Mouse (Mus musculus): ENCODE results near the gene Asic2. TPM values are rescaled to one million over a fixed set of nuclear protein-coding genes. Genes with fewer than 3 reads are reported as not detected.

The Asic2 gene
- total RNA-seq, 1 experiment from 2014 or later, result not detected

DNA sequence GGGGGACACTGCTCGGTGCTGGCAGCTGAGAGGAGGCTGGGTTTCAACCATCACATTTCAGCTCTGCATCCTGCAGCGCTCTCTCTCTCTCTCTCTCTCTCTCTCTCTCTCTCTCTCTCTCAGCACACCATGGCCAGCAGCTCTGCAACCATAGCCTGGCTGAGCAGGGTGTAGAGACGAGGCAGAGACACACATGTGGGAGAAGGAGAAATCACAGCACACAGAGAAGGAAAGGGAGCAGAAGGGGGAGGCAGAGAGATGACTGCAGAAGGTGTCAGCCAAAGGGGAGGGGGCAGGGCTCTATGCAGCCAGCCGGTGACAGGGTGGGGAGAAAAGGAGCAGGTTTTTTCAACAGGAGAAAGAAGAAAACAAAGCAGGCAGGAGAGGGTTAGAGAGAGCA is 320.4 kb downstream of the Asic2 start:
- no peak for ATAC-seq (ENCODE audit: extremely low read depth, insufficient number of reproducible peaks, low FRiP score, poor library complexity, severe bottlenecking)

GRCm38 (mm10) chr11:81645549-81645948 is 322.7 kb downstream of the Asic2 start:
- ATAC-seq (ENCODE audit: extremely low read depth, insufficient number of reproducible peaks, low FRiP score, poor library complexity, severe bottlenecking), result no peak

DNA sequence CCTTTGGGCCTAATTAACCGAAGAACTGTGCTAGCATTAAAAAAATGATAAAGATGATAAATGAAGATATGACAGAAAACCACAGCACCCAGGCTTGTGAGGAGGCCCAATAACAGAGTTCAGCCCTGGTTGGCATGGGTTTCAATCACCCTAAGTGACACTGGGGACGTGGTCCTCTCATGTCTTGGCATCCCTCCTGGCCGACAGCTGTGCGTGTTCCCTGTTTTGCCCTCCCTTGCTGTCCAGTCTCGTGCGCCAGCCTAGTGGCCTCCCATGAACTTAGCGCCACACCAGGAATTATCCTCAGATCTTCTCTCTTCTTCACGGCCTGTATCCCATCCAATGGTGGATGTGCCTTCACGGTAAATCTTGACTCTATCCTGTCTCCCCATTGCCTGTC is 331.9 kb downstream of the Asic2 start:
- ATAC-seq (ENCODE audit: extremely low read depth, insufficient number of reproducible peaks, low FRiP score, poor library complexity, severe bottlenecking), result no peak

GRCm38 (mm10) chr11:81634360-81635350 is 333.6 kb downstream of the Asic2 start:
- no peak for ATAC-seq (ENCODE audit: extremely low read depth, insufficient number of reproducible peaks, low FRiP score, poor library complexity, severe bottlenecking)

- no peak for ATAC-seq (ENCODE audit: extremely low read depth, insufficient number of reproducible peaks, low FRiP score, poor library complexity, severe bottlenecking)
These were observed 343.1 kb downstream of the Asic2 start for GRCm38 (mm10) chr11:81625199-81625598.

DNA sequence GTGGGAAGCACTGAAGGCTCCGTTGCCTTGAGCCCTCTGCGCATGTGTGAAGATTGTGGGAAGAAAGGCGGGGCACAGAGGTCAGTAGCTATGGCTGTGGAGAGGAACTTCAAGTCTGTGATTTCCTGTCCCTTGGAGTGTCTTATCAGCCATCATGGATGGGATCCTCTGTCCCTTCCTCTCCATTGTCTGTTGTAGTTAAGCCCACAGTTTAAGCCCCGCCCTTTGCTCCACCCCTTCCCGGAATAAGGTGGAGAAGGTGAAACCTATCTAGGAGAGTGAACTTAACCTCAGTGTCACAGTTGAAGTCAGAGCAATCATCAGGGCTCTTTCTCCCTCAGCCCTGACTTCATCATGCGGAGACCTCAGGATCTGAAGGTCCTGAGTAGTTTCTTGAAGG is 347.7 kb downstream of the Asic2 start:
- ATAC-seq (ENCODE audit: extremely low read depth, insufficient number of reproducible peaks, low FRiP score, poor library complexity, severe bottlenecking), result no peak

DNA sequence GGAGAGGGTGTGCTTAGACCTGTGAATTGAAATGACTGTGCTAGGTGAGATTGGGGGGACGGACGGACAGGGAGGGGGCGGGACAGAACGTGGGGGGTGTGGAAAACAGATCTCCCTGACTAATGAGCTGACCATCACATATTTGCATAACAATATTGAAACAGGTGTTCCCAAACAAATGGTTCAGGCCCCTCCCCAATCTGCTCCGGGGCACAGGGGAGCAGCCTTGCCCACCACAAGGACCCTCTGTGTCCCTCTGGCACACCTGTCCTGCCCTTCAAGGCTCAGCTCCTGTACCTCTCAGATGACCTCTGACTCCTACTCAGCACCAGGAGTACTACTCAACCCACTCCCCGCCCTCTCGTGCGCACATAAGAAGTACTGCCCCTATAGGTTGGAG is 351.8 kb downstream of the Asic2 start:
- no peak for ATAC-seq (ENCODE audit: extremely low read depth, insufficient number of reproducible peaks, low FRiP score, poor library complexity, severe bottlenecking)

GRCm38 (mm10) chr11:81613869-81614620 is 354.2 kb downstream of the Asic2 start:
- no peak for ATAC-seq (ENCODE audit: extremely low read depth, insufficient number of reproducible peaks, low FRiP score, poor library complexity, severe bottlenecking)

DNA sequence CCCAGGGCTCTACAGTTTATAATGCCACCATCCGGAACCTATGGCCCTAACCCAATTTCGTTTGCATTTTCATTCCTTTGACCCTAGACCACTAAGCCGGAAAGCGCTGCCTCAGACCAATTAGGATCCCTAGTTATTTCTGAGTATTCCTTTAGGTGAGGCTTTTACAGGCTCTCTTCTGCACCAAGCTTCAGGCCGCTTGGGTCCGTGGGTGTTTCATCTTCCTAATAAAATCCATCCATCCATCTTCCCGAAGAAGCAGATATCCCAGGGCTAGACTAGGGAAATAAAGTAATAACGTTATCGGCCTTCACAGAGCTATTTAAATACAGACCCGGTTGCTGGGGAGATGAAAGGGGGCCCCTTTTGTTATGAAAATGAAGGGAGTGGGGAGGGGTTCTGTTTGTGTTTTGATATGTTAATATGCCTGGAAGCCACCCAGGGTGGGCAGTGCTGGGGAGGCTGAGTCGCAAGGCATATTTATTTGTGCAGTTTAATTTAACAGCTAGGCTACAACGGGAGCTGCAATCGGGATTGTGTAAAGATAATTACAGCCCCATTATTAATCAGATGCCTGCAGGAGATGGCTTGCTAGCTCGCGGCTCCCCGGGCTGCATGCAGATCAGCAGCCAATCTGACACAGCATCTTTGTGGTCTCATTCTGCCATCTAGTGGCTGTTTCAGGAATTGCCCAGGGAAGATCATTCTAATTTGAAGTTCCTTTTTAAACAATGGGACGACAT is 355.3 kb downstream of the Asic2 start:
- 0 out of 2 replicates have a peak, but pooled peaks have one; percentile 26 for ATAC-seq (ENCODE audit: extremely low read depth, insufficient number of reproducible peaks, low FRiP score, poor library complexity, severe bottlenecking)

DNA sequence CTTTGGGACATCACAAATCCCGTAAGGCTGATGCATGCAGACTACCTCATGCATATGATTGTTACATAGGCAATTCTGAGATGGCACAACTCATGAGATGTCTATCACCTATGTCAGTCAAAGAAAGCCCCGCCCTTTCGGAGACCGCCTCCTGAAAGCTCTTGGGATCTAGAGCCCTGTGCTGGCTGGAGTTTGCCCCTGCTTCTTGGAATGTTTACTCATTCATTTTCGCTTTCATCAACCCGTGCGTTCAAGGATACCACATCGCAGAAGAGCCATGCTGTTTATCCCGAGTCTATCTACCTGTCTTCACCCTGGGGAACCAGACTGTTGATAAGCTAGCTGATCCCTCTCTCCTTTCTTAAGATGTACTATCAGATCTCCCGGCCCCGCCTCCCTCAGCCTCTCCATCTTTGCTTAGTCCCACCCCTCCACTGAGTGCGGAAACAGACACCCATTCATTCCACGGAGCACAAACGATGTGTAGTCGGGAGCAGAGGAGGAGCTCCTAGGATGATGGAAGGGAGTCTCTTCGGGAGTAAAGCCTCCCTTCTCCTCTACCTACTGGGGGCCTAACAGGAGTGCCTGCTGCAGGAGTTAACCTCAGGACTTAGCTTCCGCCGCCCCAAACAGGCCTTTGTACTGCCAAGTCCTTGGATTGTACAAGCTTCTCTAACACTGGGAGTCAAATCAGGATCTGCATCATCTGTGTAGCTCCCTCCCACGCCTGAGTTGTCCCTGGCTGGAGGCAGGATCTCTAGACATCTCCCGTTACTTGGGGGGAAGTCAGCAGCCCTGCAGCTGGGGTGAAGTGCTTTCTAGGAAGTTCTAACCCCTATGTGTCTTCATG is 356.1 kb downstream of the Asic2 start:
- ATAC-seq (ENCODE audit: extremely low read depth, insufficient number of reproducible peaks, low FRiP score, poor library complexity, severe bottlenecking), result no peak

GRCm38 (mm10) chr11:81610506-81610905 is 357.8 kb downstream of the Asic2 start:
- no peak for ATAC-seq (ENCODE audit: extremely low read depth, insufficient number of reproducible peaks, low FRiP score, poor library complexity, severe bottlenecking)

GRCm38 (mm10) chr11:81602971-81603370 is 365.3 kb downstream of the Asic2 start:
- ATAC-seq (ENCODE audit: extremely low read depth, insufficient number of reproducible peaks, low FRiP score, poor library complexity, severe bottlenecking), result no peak

GRCm38 (mm10) chr11:81601736-81602135 is 366.5 kb downstream of the Asic2 start:
- ATAC-seq (ENCODE audit: extremely low read depth, insufficient number of reproducible peaks, low FRiP score, poor library complexity, severe bottlenecking), result no peak

- ATAC-seq (ENCODE audit: extremely low read depth, insufficient number of reproducible peaks, low FRiP score, poor library complexity, severe bottlenecking), result no peak
These were observed 370.7 kb downstream of the Asic2 start for GRCm38 (mm10) chr11:81597601-81598000.

DNA sequence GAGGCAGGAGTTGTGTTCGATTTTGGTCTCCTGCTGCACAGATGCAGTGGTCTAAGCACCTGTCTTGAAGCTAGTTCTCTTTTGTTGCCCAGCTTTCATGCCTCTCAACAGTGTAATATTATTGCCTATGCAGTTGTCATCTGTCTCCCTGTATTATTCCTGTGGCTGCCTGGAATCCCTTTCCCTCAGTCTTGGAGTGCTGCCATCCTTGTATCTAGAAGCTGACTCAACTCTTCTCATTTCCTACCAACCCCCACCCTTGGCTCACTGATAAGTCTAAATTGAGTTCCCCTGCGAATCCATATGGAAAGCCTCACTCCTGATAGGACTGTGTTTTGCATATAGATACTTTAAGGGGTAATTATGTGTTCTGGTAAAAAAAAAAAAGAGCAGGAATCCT is 373.0 kb downstream of the Asic2 start:
- ATAC-seq (ENCODE audit: extremely low read depth, insufficient number of reproducible peaks, low FRiP score, poor library complexity, severe bottlenecking), result no peak

- ATAC-seq (ENCODE audit: extremely low read depth, insufficient number of reproducible peaks, low FRiP score, poor library complexity, severe bottlenecking), result no peak
These were observed 375.5 kb downstream of the Asic2 start for GRCm38 (mm10) chr11:81592776-81593175.

GRCm38 (mm10) chr11:81590911-81591310 is 377.3 kb downstream of the Asic2 start:
- no peak for ATAC-seq (ENCODE audit: extremely low read depth, insufficient number of reproducible peaks, low FRiP score, poor library complexity, severe bottlenecking)

GRCm38 (mm10) chr11:81588630-81589029 is 379.6 kb downstream of the Asic2 start:
- no peak for ATAC-seq (ENCODE audit: extremely low read depth, insufficient number of reproducible peaks, low FRiP score, poor library complexity, severe bottlenecking)
